Comparison of ENCODE assay signal across 22 mouse cellular contexts in the genomic region with DNA sequence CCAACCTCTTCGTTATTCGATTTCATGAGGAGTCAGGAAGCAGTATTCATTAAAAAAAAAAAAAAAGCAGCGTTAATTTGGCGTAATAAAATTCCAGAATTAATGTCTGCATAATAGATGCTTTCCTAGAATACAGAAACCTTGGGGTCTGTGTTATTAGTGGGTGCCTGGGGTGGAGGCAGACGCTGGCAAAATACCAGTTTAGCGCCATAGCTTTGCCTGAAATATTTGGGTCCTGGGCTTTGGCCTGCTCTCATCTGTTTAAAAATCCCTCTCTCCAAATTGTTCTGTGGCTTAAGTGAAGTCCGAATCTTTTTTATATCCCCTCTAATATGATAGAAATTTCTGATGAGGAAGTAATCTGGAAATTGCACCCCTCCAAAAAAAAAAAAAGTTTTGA. TPM values are rescaled to one million over a fixed set of nuclear protein-coding genes. Genes with fewer than 3 reads are reported as not detected.
DNase-seq lines count a peak whose midpoint lies in the region; ATAC-seq and TF ChIP-seq lines count a peak whose summit lies in the region.
"Had no signal": no experiment of that assay in that cellular context is flagged by ENCODE, and none has a peak within 500 bp of the region (broad histone marks: within the 10 kb centered on the region; RNA-seq: fewer than 3 reads in every experiment).

No protein-coding gene starts in this region.

- H3K4me1 ChIP-seq in kidney, embryonic 15.5 days = peaks cover 48% of the 10 kb centered on the region
- H3K4me1 ChIP-seq in kidney, adult 2 months (ENCODE audit: control insufficient read depth, insufficient read depth, low read length) = no peaks in the 10 kb centered on the region
- peaks cover 7% of the 10 kb centered on the region for H3K4me1 ChIP-seq in hindbrain, embryonic 11.5 days (replicated peaks; ENCODE audit: control insufficient read depth, insufficient read depth, low read length)
- H3K4me1 ChIP-seq in hindbrain, postnatal 0 days (ENCODE audit: insufficient read depth, low read length) = no peaks in the 10 kb centered on the region
- H3K4me1 ChIP-seq in neural tube, embryonic 12.5 days = peaks cover 30% of the 10 kb centered on the region

- no peaks in the 10 kb centered on the region for H3K36me3 ChIP-seq in kidney, embryonic 15.5 days
- H3K36me3 ChIP-seq in kidney, adult 2 months (ENCODE audit: control insufficient read depth, insufficient read depth, low read length) = no peaks in the 10 kb centered on the region
- no peaks in the 10 kb centered on the region for H3K36me3 ChIP-seq in hindbrain, embryonic 11.5 days (ENCODE audit: control insufficient read depth, insufficient read depth, low read length)
- H3K36me3 ChIP-seq in hindbrain, postnatal 0 days (ENCODE audit: insufficient read depth, low read length) = no peaks in the 10 kb centered on the region
- H3K36me3 ChIP-seq in neural tube, embryonic 12.5 days = peaks cover 6% of the 10 kb centered on the region; the same call in 1 of the 2 replicates
- H3K36me3 ChIP-seq: embryonic facial prominence, embryonic 13.5 days; heart, embryonic 10.5 days had no signal

- no peak for TF ChIP-seq POLR2A in kidney, adult 2 months (IDR thresholded peaks at IDR 0.05; ENCODE audit: low read depth, low read length)

- no peak for DNase-seq in kidney, adult 2 months
- DNase-seq in hindbrain, embryonic 11.5 days (ENCODE audit: low spot score) = no peak
- no peak for DNase-seq in hindbrain, postnatal 0 days (ENCODE audit: low spot score)
- no peak for DNase-seq in ovary, postnatal 10 days (ENCODE audit: low spot score)
- no peak for DNase-seq in retina, postnatal 1 day
- DNase-seq: adrenal gland, adult 2 months; gastrocnemius, postnatal 25 days; heart, postnatal 4 days; kidney, adult 8-10 months; right cerebral cortex, postnatal 25 days; thymus, postnatal 4 days had no signal

- peaks cover 95% of the 10 kb centered on the region for H3K27me3 ChIP-seq in kidney, embryonic 15.5 days
- peaks cover 20% of the 10 kb centered on the region for H3K27me3 ChIP-seq in kidney, adult 2 months (replicated peaks; ENCODE audit: control insufficient read depth, insufficient read depth, low read length)
- H3K27me3 ChIP-seq in hindbrain, embryonic 11.5 days (ENCODE audit: control insufficient read depth, insufficient read depth, low read length) = peaks cover 88% of the 10 kb centered on the region
- H3K27me3 ChIP-seq in hindbrain, postnatal 0 days (ENCODE audit: insufficient read depth, low read length) = peaks cover 16% of the 10 kb centered on the region
- H3K27me3 ChIP-seq in neural tube, embryonic 12.5 days (replicated peaks) = peaks cover 95% of the 10 kb centered on the region

- peak overlapping the region; percentile 89 for H3K27ac ChIP-seq in kidney, embryonic 15.5 days
- no peak overlapping the region for H3K27ac ChIP-seq in kidney, adult 2 months (ENCODE audit: insufficient read depth, low read depth, low read length)
- peak overlapping the region; percentile 91; the same call in 1 of the 2 replicates for H3K27ac ChIP-seq in hindbrain, embryonic 11.5 days (ENCODE audit: low read depth, low read length)
- peak overlapping the region; percentile 69 for H3K27ac ChIP-seq in hindbrain, postnatal 0 days
- no peak overlapping the region for H3K27ac ChIP-seq in neural tube, embryonic 12.5 days
- H3K27ac ChIP-seq: embryonic facial prominence, embryonic 13.5 days; heart, embryonic 10.5 days had no signal

- peak overlapping the region; percentile 57 for H3K9ac ChIP-seq in kidney, embryonic 15.5 days
- H3K9ac ChIP-seq in hindbrain, embryonic 11.5 days (ENCODE audit: low read depth, low read length) = peak overlapping the region; percentile 59
- H3K9ac ChIP-seq in hindbrain, postnatal 0 days (replicated peaks; ENCODE audit: low read length) = peak overlapping the region; percentile 51
- H3K9ac ChIP-seq in neural tube, embryonic 12.5 days = peak overlapping the region; percentile 85

- no peak for TF ChIP-seq CTCF in kidney, adult 2 months (conservative IDR thresholded peaks at IDR 0.05; ENCODE audit: insufficient read depth, insufficient read length, low read depth, low read length)
- no peak for TF ChIP-seq CTCF in hindbrain, postnatal 0 days (IDR thresholded peaks at IDR 0.05; ENCODE audit: low read depth)

- no peak for ATAC-seq in kidney, embryonic 15.5 days (replicated peaks; ENCODE audit: low FRiP score)
- ATAC-seq in hindbrain, embryonic 11.5 days (ENCODE audit: low FRiP score) = no peak
- no peak for ATAC-seq in hindbrain, postnatal 0 days
- ATAC-seq in neural tube, embryonic 12.5 days (ENCODE audit: low FRiP score, low read depth) = no peak
- ATAC-seq in frontal cortex, adult (ENCODE audit: low TSS enrichment) = no peak
- ATAC-seq: CD4-positive, CD25-positive, alpha-beta regulatory T cell, adult 4 months had no signal

- H3K9me3 ChIP-seq in kidney, embryonic 15.5 days (replicated peaks) = no peaks in the 10 kb centered on the region
- no peaks in the 10 kb centered on the region for H3K9me3 ChIP-seq in hindbrain, embryonic 11.5 days (ENCODE audit: control insufficient read depth, low read length)
- H3K9me3 ChIP-seq in hindbrain, postnatal 0 days (ENCODE audit: low read length) = no peaks in the 10 kb centered on the region
- H3K9me3 ChIP-seq in neural tube, embryonic 12.5 days = no peaks in the 10 kb centered on the region
- H3K9me3 ChIP-seq: embryonic facial prominence, embryonic 13.5 days; heart, embryonic 10.5 days had no signal

- H3K4me3 ChIP-seq in kidney, embryonic 15.5 days (replicated peaks) = peak overlapping the region; percentile 48
- H3K4me3 ChIP-seq in kidney, adult 2 months (ENCODE audit: insufficient read depth, low read depth, low read length) = no peak overlapping the region
- peak overlapping the region; percentile 48 for H3K4me3 ChIP-seq in hindbrain, embryonic 11.5 days (ENCODE audit: low read depth, low read length)
- peak overlapping the region; percentile 56 for H3K4me3 ChIP-seq in hindbrain, postnatal 0 days (ENCODE audit: low read length)
- peak overlapping the region; percentile 68 for H3K4me3 ChIP-seq in neural tube, embryonic 12.5 days
- H3K4me3 ChIP-seq: heart, embryonic 10.5 days had no signal

- H3K4me2 ChIP-seq in kidney, embryonic 15.5 days = peak overlapping the region; percentile 60
- 0 out of 2 replicates have a peak overlapping the region, but pooled peaks have one; percentile 25 for H3K4me2 ChIP-seq in hindbrain, embryonic 11.5 days (replicated peaks; ENCODE audit: low read depth, low read length)
- peak overlapping the region; percentile 53 for H3K4me2 ChIP-seq in hindbrain, postnatal 0 days (ENCODE audit: low read depth, low read length)
- H3K4me2 ChIP-seq in neural tube, embryonic 12.5 days (replicated peaks) = peak overlapping the region; percentile 66
- H3K4me2 ChIP-seq: embryonic facial prominence, embryonic 13.5 days had no signal

- 2% methylated on average over 7 of the region's 7 CpGs for WGBS in kidney, embryonic 15.5 days
- 29% methylated on average over 7 of the region's 7 CpGs for WGBS in kidney, adult 2 months
- 3% methylated on average over 7 of the region's 7 CpGs for WGBS in hindbrain, embryonic 11.5 days
- WGBS in hindbrain, postnatal 0 days = 4% methylated on average over 7 of the region's 7 CpGs
- WGBS in neural tube, embryonic 12.5 days = 3% methylated on average over 7 of the region's 7 CpGs

RNA-seq across cellular contexts. Expression of a gene that starts 1.9 kb away (rescaled TPM):
- polyA plus RNA-seq in kidney, embryonic 15.5 days (2015; fragmentation: Nextera tagmentation; extraction: Ambion mirVana) = 90.8 and 96.1 TPM in 2 replicates
- polyA plus RNA-seq in kidney, adult 2 months (2012; rRNA removed) = 1.1 and 1.5 TPM in 2 replicates
- 57.9 and 66.8 TPM in 2 replicates for polyA plus RNA-seq in hindbrain, embryonic 11.5 days (2014; fragmentation: Nextera tagmentation; extraction: Ambion mirVana)
- total RNA-seq in hindbrain, postnatal 0 days (2014; rRNA removed) = 31.3 and 47.0 TPM in 2 replicates
- polyA plus RNA-seq in hindbrain, postnatal 0 days (2015; fragmentation: Nextera tagmentation; extraction: Ambion mirVana) = 30.6 and 34.6 TPM in 2 replicates
- 92.9 and 107 TPM in 2 replicates for polyA plus RNA-seq in neural tube, embryonic 12.5 days (2016; fragmentation: Nextera tagmentation; extraction: Ambion mirVana)
- total RNA-seq: adrenal gland, adult 2 months; common myeloid progenitor, adult 5-6 weeks; gastrocnemius, postnatal 25 days; heart, postnatal 4 days; layer of hippocampus, adult 8-10 months; MEL had no signal
- polyA plus RNA-seq: adrenal gland, adult 2 months; CD4-positive, CD25-positive, alpha-beta regulatory T cell, adult 4 months; liver, embryonic 16.5 days; testis, adult 2 months had no signal

Comparison
In these comparisons a context has a peak if more than half of its experiments do, and no peak if none do; other contexts are left out.
1. H3K27ac ChIP-seq: peak in kidney, embryonic 15.5 days (single experiment), hindbrain, embryonic 11.5 days (single experiment) and hindbrain, postnatal 0 days (single experiment); none in kidney, adult 2 months (single experiment) and neural tube, embryonic 12.5 days (single experiment).
2. RNA of a gene that starts 1.9 kb away (polyA plus RNA-seq): 90.8 to 96.1 TPM in kidney, embryonic 15.5 days, 92.9 to 107 TPM in neural tube, embryonic 12.5 days, 57.9 to 66.8 TPM in hindbrain, embryonic 11.5 days and 30.6 to 34.6 TPM in hindbrain, postnatal 0 days; 1.1 to 1.5 TPM in kidney, adult 2 months; every median in the first group is over 10 times any median in the second.
3. Peak in every context shown above with its lines, with median percentiles within 50 percentile points of each other: H3K4me2 ChIP-seq and H3K9ac ChIP-seq.